Comparison of ENCODE assay signal across 31 mouse cellular contexts in genomic region chr11:77666766-77667165, GRCm38 (mm10). TPM values are rescaled to one million over a fixed set of nuclear protein-coding genes. Genes with fewer than 3 reads are reported as not detected.
"Had no signal": no experiment of that assay in that cellular context is flagged by ENCODE, and none has a peak within 500 bp of the region (broad histone marks: within the 10 kb centered on the region; RNA-seq: fewer than 3 reads in every experiment).

No protein-coding gene starts in this region.

RNA-seq across cellular contexts. Expression of gene Cryba1, which starts 58.3 kb away (rescaled TPM):
- total RNA-seq: heart, postnatal 10 days; heart, postnatal 14 days; heart, postnatal 25 days; heart, postnatal 36 days; heart, postnatal 4 days; hematopoietic stem cell, adult 5-6 weeks; hindbrain, postnatal 0 days; layer of hippocampus, adult 18-20 months; layer of hippocampus, adult 2 months; layer of hippocampus, adult 8-10 months; layer of hippocampus, postnatal 14 days; layer of hippocampus, postnatal 25 days; layer of hippocampus, postnatal 36 days; left cerebral cortex, adult 18-20 months; left cerebral cortex, adult 2 months; left cerebral cortex, adult 8-10 months had no signal
- polyA plus RNA-seq: heart, embryonic 11.5 days; heart, embryonic 12.5 days; heart, embryonic 14.5 days; heart, embryonic 15.5 days; heart, embryonic 16.5 days; heart, postnatal 0 days; intestine, embryonic 15.5 days; intestine, embryonic 16.5 days; intestine, postnatal 0 days; kidney, adult 2 months; kidney, embryonic 14.5 days; kidney, embryonic 15.5 days; kidney, embryonic 16.5 days; kidney, postnatal 0 days; large intestine, adult 2 months had no signal
